In genomic region chr1:74285212-74286010, GRCm38 (mm10) we compare ENCODE assay signal across 9 mouse cellular contexts. TPM values are rescaled to one million over a fixed set of nuclear protein-coding genes. Genes with fewer than 3 reads are reported as not detected.
DNase-seq lines count a peak whose midpoint lies in the region; ATAC-seq and TF ChIP-seq lines count a peak whose summit lies in the region.
"Had no signal": no experiment of that assay in that cellular context is flagged by ENCODE, and none has a peak within 500 bp of the region (broad histone marks: within the 10 kb centered on the region; RNA-seq: fewer than 3 reads in every experiment).

No protein-coding gene starts in this region.

- ATAC-seq in heart, postnatal 0 days (ENCODE audit: insufficient read depth, low read depth) = no peak
- ATAC-seq in midbrain, embryonic 11.5 days (ENCODE audit: low FRiP score) = no peak; the same call in 1 of the 2 replicates
- no peak for ATAC-seq in erythroid progenitor cell, adult 5-6 weeks (replicated peaks; ENCODE audit: low FRiP score, poor library complexity, severe bottlenecking)

- WGBS in cerebellum, adult 2 months = 3% methylated on average over 23 of the region's 23 CpGs
- WGBS in heart, postnatal 0 days = 3% methylated on average over 23 of the region's 23 CpGs
- WGBS in midbrain, embryonic 11.5 days = 2% methylated on average over 22 of the region's 23 CpGs

- H3K27ac ChIP-seq in cerebellum, adult 2 months (ENCODE audit: insufficient read depth, low read length) = peak overlapping the region; percentile 40; the same call in 1 of the 2 replicates
- peak overlapping the region; percentile 76 for H3K27ac ChIP-seq in heart, postnatal 0 days (ENCODE audit: low read depth)
- H3K27ac ChIP-seq in midbrain, embryonic 11.5 days (ENCODE audit: low read depth, low read length) = no peak overlapping the region

- H3K4me3 ChIP-seq in cerebellum, adult 2 months (replicated peaks; ENCODE audit: insufficient read depth, low read depth, low read length) = peak overlapping the region; percentile 92
- H3K4me3 ChIP-seq in heart, postnatal 0 days (ENCODE audit: low read depth, low read length) = peak overlapping the region; percentile 77
- peak overlapping the region; percentile 73 for H3K4me3 ChIP-seq in midbrain, embryonic 11.5 days (ENCODE audit: low read depth, low read length)

- TF ChIP-seq EP300 in heart, postnatal 0 days (IDR thresholded peaks at IDR 0.05; ENCODE audit: low read depth) = no peak

- no peaks in the 10 kb centered on the region for H3K9me3 ChIP-seq in heart, postnatal 0 days (replicated peaks; ENCODE audit: control insufficient read depth, low read length)
- H3K9me3 ChIP-seq in midbrain, embryonic 11.5 days (ENCODE audit: control insufficient read depth, low read length) = no peaks in the 10 kb centered on the region

- TF ChIP-seq POLR2A in cerebellum, adult 2 months (IDR thresholded peaks at IDR 0.05; ENCODE audit: borderline replicate concordance, insufficient read depth, low read length) = no peak

- H3K27me3 ChIP-seq in cerebellum, adult 2 months (ENCODE audit: control insufficient read depth, insufficient read depth, low read length) = no peaks in the 10 kb centered on the region
- no peaks in the 10 kb centered on the region for H3K27me3 ChIP-seq in heart, postnatal 0 days (ENCODE audit: control insufficient read depth, insufficient read depth, low read length)
- H3K27me3 ChIP-seq in midbrain, embryonic 11.5 days (ENCODE audit: control insufficient read depth, insufficient read depth, low read length) = no peaks in the 10 kb centered on the region

- TF ChIP-seq CTCF in cerebellum, adult 2 months (IDR thresholded peaks at IDR 0.05; ENCODE audit: borderline replicate concordance, insufficient read depth, low read depth, low read length) = no peak
- TF ChIP-seq CTCF in heart, postnatal 0 days (IDR thresholded peaks at IDR 0.05; ENCODE audit: low read depth) = no peak

- peaks cover 22% of the 10 kb centered on the region for H3K4me1 ChIP-seq in cerebellum, adult 2 months (ENCODE audit: control insufficient read depth, insufficient read depth, low read length)
- peaks cover 34% of the 10 kb centered on the region for H3K4me1 ChIP-seq in heart, postnatal 0 days (ENCODE audit: control insufficient read depth, insufficient read depth)
- peaks cover 11% of the 10 kb centered on the region for H3K4me1 ChIP-seq in midbrain, embryonic 11.5 days (ENCODE audit: control insufficient read depth, insufficient read depth, low read length)

- H3K4me2 ChIP-seq in heart, postnatal 0 days (ENCODE audit: low read depth, low read length) = peak overlapping the region; percentile 85
- H3K4me2 ChIP-seq in midbrain, embryonic 11.5 days = peak overlapping the region; percentile 78

- peaks cover 51% of the 10 kb centered on the region for H3K36me3 ChIP-seq in heart, postnatal 0 days (replicated peaks; ENCODE audit: control insufficient read depth, insufficient read depth, low read length)
- peaks cover 21% of the 10 kb centered on the region for H3K36me3 ChIP-seq in midbrain, embryonic 11.5 days (ENCODE audit: control insufficient read depth, insufficient read depth, low read length)

- H3K9ac ChIP-seq in heart, postnatal 0 days (replicated peaks; ENCODE audit: low read depth, low read length) = peak overlapping the region; percentile 75
- peak overlapping the region; percentile 71 for H3K9ac ChIP-seq in midbrain, embryonic 11.5 days (ENCODE audit: low read length)

- peak in 1 of 2 experiments; percentile 43 for DNase-seq in cerebellum, adult 2 months
- DNase-seq in cerebellum, adult 11 months = no peak
- DNase-seq in right cerebral cortex, postnatal 25 days = peak; percentile 15
- DNase-seq in right cerebral cortex, postnatal 14 days = no peak
- DNase-seq in heart, postnatal 0 days (ENCODE audit: low spot score) = no peak
- DNase-seq in midbrain, embryonic 11.5 days (ENCODE audit: low spot score, missing footprints) = no peak
- DNase-seq in left cerebral cortex, adult 11 months (ENCODE audit: low spot score) = no peak

RNA-seq across cellular contexts. Expression of gene Pnkd, which starts 0.7 kb away (rescaled TPM):
- 185 and 201 TPM in 2 replicates for polyA plus RNA-seq in cerebellum, adult 2 months (2012; rRNA removed)
- total RNA-seq in heart, postnatal 0 days (2014; rRNA removed; ENCODE audit: low replicate concordance) = 221 and 310 TPM in 2 replicates
- polyA plus RNA-seq in heart, postnatal 0 days (2015; fragmentation: Nextera tagmentation; extraction: Ambion mirVana) = 345 and 362 TPM in 2 replicates
- polyA plus RNA-seq in midbrain, embryonic 11.5 days (2014; fragmentation: Nextera tagmentation; extraction: Ambion mirVana) = 83.9 and 84.6 TPM in 2 replicates
- total RNA-seq in erythroid progenitor cell, adult 5-6 weeks (2015; ENCODE audit: low replicate concordance) = 6.5 and 12.2 TPM in 2 replicates
- total RNA-seq in erythroid progenitor cell, adult 5-6 weeks (2017; ENCODE audit: low replicate concordance) = 0.76 and 1.8 TPM in 2 replicates

RNA-seq across cellular contexts. Expression of gene Aamp, which starts 0.9 kb away (rescaled TPM):
- polyA plus RNA-seq in cerebellum, adult 2 months (2012; rRNA removed) = 186 and 198 TPM in 2 replicates
- total RNA-seq in heart, postnatal 0 days (2014; rRNA removed; ENCODE audit: low replicate concordance) = 125 and 146 TPM in 2 replicates
- 162 and 165 TPM in 2 replicates for polyA plus RNA-seq in heart, postnatal 0 days (2015; fragmentation: Nextera tagmentation; extraction: Ambion mirVana)
- 175 and 186 TPM in 2 replicates for polyA plus RNA-seq in midbrain, embryonic 11.5 days (2014; fragmentation: Nextera tagmentation; extraction: Ambion mirVana)
- 12.6 and 14.3 TPM in 2 replicates for total RNA-seq in erythroid progenitor cell, adult 5-6 weeks (2015; ENCODE audit: low replicate concordance)
- total RNA-seq in erythroid progenitor cell, adult 5-6 weeks (2017; ENCODE audit: low replicate concordance) = 17.1 and 26.6 TPM in 2 replicates

RNA-seq across cellular contexts. Expression of gene Gpbar1, which starts 7.1 kb away (rescaled TPM):
- not detected in 2 replicates for polyA plus RNA-seq in cerebellum, adult 2 months (2012; rRNA removed)
- 0.27 TPM in 1 of 2 replicates, not detected in the other for total RNA-seq in heart, postnatal 0 days (2014; rRNA removed; ENCODE audit: low replicate concordance)
- polyA plus RNA-seq in heart, postnatal 0 days (2015; fragmentation: Nextera tagmentation; extraction: Ambion mirVana) = 0.22 and 0.33 TPM in 2 replicates
- polyA plus RNA-seq in midbrain, embryonic 11.5 days (2014; fragmentation: Nextera tagmentation; extraction: Ambion mirVana) = 0.15 TPM in 1 of 2 replicates, not detected in the other
- not detected in 2 replicates for total RNA-seq in erythroid progenitor cell, adult 5-6 weeks (2015; ENCODE audit: low replicate concordance)
- not detected in 2 replicates for total RNA-seq in erythroid progenitor cell, adult 5-6 weeks (2017; ENCODE audit: low replicate concordance)
- total RNA-seq: heart, adult 18-20 months had no signal

RNA-seq across cellular contexts. Expression of gene Tmbim1, which starts 20.0 kb away (rescaled TPM):
- polyA plus RNA-seq in cerebellum, adult 2 months (2012; rRNA removed) = 56.1 and 58.2 TPM in 2 replicates
- 55.7 and 100 TPM in 2 replicates for total RNA-seq in heart, postnatal 0 days (2014; rRNA removed; ENCODE audit: low replicate concordance)
- 41.6 and 44.9 TPM in 2 replicates for polyA plus RNA-seq in heart, postnatal 0 days (2015; fragmentation: Nextera tagmentation; extraction: Ambion mirVana)
- 6.4 and 7.0 TPM in 2 replicates for polyA plus RNA-seq in midbrain, embryonic 11.5 days (2014; fragmentation: Nextera tagmentation; extraction: Ambion mirVana)
- total RNA-seq in erythroid progenitor cell, adult 5-6 weeks (2015; ENCODE audit: low replicate concordance) = not detected in 2 replicates
- total RNA-seq in erythroid progenitor cell, adult 5-6 weeks (2017; ENCODE audit: low replicate concordance) = 0.45 and 0.90 TPM in 2 replicates

RNA-seq across cellular contexts. Expression of gene Arpc2, which starts 49.5 kb away (rescaled TPM):
- 146 and 151 TPM in 2 replicates for polyA plus RNA-seq in cerebellum, adult 2 months (2012; rRNA removed)
- 149 and 180 TPM in 2 replicates for total RNA-seq in heart, postnatal 0 days (2014; rRNA removed; ENCODE audit: low replicate concordance)
- 374 and 375 TPM in 2 replicates for polyA plus RNA-seq in heart, postnatal 0 days (2015; fragmentation: Nextera tagmentation; extraction: Ambion mirVana)
- 316 and 328 TPM in 2 replicates for polyA plus RNA-seq in midbrain, embryonic 11.5 days (2014; fragmentation: Nextera tagmentation; extraction: Ambion mirVana)
- total RNA-seq in erythroid progenitor cell, adult 5-6 weeks (2015; ENCODE audit: low replicate concordance) = 228 and 243 TPM in 2 replicates
- total RNA-seq in erythroid progenitor cell, adult 5-6 weeks (2017; ENCODE audit: low replicate concordance) = 69.4 and 89.7 TPM in 2 replicates
